Mouse (Mus musculus): ENCODE measurements around the gene Tbc1d22b.
"Not testable (repeated sequence)": the region's sequence is repeated elsewhere in the genome, so short reads cannot be mapped to it uniquely, and the experiment has no call there.

Tbc1d22b gene

GRCm38 (mm10) chr17:29549543-29550428 lies at the start of gene Tbc1d22b, which contains the start of gene Gm17657:
Gene Tbc1d22b (plus strand): TSS chr17:29549785.
Gene Gm17657 (minus strand): TSS chr17:29549638.
- peak; percentile 98 for DNase-seq

- DNase-seq, result no peak
Measured at GRCm38 (mm10) chr17:29500243-29500740, 49.3 kb upstream of the Tbc1d22b start.

- no peak for DNase-seq
Measured at GRCm38 (mm10) chr17:29500802-29501469, 48.6 kb upstream of the Tbc1d22b start.

- DNase-seq, result no peak
Measured at GRCm38 (mm10) chr17:29502005-29502668, 47.4 kb upstream of the Tbc1d22b start.

GRCm38 (mm10) chr17:29502669-29503665 lies 46.6 kb upstream of the Tbc1d22b start:
- peak in 1 of 2 experiments; percentile 16 for DNase-seq

- peak in 1 of 2 experiments; percentile 26 for DNase-seq
Measured at GRCm38 (mm10) chr17:29503700-29504099, 45.9 kb upstream of the Tbc1d22b start.

- DNase-seq, result no peak
Measured at GRCm38 (mm10) chr17:29508927-29509608, 40.5 kb upstream of the Tbc1d22b start.

- no peak for DNase-seq
Measured at GRCm38 (mm10) chr17:29510691-29511090, 38.9 kb upstream of the Tbc1d22b start.

- DNase-seq, result peak; percentile 71 to 83
Measured at GRCm38 (mm10) chr17:29513044-29513730, 36.4 kb upstream of the Tbc1d22b start.

GRCm38 (mm10) chr17:29514435-29514834 lies 35.1 kb upstream of the Tbc1d22b start:
- peak; percentile 73 to 85 for DNase-seq

GRCm38 (mm10) chr17:29518665-29519064 lies 30.9 kb upstream of the Tbc1d22b start:
- not testable (repeated sequence) for DNase-seq

GRCm38 (mm10) chr17:29519731-29520130 lies 29.9 kb upstream of the Tbc1d22b start:
- DNase-seq, result no peak

- DNase-seq, result no peak
Measured at GRCm38 (mm10) chr17:29525613-29526012, 24.0 kb upstream of the Tbc1d22b start.

GRCm38 (mm10) chr17:29528568-29529187 lies 20.9 kb upstream of the Tbc1d22b start:
- peak; percentile 14 to 57 for DNase-seq

- no peak for DNase-seq
Measured at GRCm38 (mm10) chr17:29530508-29530907, 19.1 kb upstream of the Tbc1d22b start.

GRCm38 (mm10) chr17:29531278-29531677 lies 18.3 kb upstream of the Tbc1d22b start:
- DNase-seq, result no peak

- no peak for DNase-seq
Measured at GRCm38 (mm10) chr17:29531757-29532384, 17.7 kb upstream of the Tbc1d22b start.

GRCm38 (mm10) chr17:29533866-29534265 lies 15.7 kb upstream of the Tbc1d22b start:
- no peak for DNase-seq

GRCm38 (mm10) chr17:29540426-29540825 lies 9.2 kb upstream of the Tbc1d22b start:
- DNase-seq, result no peak
